Mouse (Mus musculus): ENCODE results near the gene Tmem270.
"Not testable (repeated sequence)": the region's sequence is repeated elsewhere in the genome, so short reads cannot be mapped to it uniquely, and the experiment has no call there.

The Tmem270 gene

GRCm38 (mm10) chr5:134906633-134907032, at the start of gene Tmem270:
Gene Tmem270 (minus strand): TSS chr5:134906733.
- DNase-seq (ENCODE audit: low read depth), result no peak

DNA sequence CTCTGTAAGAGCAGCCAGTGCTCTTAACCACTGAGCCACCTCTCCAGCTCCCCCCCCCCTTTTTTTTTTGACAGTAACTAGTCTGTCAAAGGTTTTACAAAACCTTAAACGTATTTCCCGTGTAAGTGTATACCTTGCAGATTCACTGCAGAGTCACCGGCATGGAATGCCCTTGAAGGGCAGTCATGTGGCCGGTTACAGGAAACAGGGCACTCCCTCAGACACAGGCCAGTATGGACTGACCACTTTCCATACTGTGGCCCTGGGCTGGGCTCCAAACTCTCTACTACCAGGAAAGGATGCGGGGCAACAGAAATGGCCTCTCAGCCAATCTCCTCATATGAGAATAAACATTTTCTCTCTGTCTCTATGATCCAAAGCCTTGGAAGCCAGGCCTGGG, 49.0 kb upstream of the Tmem270 start:
- no peak for DNase-seq (ENCODE audit: low read depth)

- no peak for DNase-seq (ENCODE audit: low read depth)
Measured at GRCm38 (mm10) chr5:134951053-134951884, 44.7 kb upstream of the Tmem270 start.

DNA sequence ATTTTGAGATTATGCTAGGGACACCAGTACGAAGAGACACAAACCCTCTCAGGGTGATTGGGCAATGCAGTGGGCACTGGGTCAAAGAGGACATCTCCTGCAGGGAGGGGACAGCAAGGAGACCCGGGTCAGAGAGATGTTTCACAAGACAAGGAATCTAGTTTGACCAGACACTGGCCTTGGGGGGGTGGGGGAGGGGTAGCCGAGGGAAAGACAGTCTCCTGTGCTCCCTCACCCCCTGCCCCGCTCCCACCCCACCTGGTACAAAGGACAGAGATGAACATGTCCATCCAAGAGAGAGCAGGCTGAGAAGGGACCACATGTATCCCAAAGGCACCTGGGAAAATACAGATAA, 41.5 kb upstream of the Tmem270 start:
- no peak for DNase-seq (ENCODE audit: low read depth)

DNA sequence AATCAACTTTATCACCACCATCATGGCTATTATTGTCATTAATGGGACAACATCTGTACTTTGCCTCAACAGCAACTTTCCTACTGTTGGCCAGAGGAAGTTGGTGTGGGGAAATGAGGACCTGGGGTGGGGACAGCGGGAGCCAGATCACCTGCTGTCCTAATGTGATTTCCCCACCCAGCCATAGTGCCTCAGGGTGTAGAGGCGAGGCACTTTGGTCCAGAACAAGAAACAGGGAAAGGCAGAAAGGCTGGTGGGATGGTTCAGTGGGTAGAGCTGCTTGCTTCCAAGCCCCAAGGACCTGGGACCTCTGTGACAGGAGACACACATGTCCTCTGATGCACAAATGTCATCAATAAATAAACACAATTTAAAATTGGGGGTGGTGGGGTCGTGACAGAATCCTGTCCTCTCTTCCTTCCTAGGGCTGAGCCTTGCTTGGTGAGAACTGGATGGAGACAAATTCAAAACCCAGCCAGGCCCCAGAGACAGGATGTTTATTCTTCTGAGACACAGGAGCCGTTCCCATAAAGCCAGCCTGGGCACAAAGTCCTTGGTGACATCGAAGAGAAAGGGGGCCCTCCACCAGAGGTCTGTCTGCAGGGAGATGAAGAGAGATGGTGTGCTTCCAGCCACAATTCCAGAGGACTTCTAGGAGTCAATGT, 41.0 kb upstream of the Tmem270 start:
- no peak for DNase-seq (ENCODE audit: low read depth)

- no peak for DNase-seq (ENCODE audit: low read depth)
Measured at GRCm38 (mm10) chr5:134946857-134947255, 40.3 kb upstream of the Tmem270 start, which contains the start of gene Cldn4. Gene Cldn4 (minus strand): TSS chr5:134946934.

- no peak for DNase-seq (ENCODE audit: low read depth)
Measured at GRCm38 (mm10) chr5:134946063-134946856, 39.7 kb upstream of the Tmem270 start.

DNA sequence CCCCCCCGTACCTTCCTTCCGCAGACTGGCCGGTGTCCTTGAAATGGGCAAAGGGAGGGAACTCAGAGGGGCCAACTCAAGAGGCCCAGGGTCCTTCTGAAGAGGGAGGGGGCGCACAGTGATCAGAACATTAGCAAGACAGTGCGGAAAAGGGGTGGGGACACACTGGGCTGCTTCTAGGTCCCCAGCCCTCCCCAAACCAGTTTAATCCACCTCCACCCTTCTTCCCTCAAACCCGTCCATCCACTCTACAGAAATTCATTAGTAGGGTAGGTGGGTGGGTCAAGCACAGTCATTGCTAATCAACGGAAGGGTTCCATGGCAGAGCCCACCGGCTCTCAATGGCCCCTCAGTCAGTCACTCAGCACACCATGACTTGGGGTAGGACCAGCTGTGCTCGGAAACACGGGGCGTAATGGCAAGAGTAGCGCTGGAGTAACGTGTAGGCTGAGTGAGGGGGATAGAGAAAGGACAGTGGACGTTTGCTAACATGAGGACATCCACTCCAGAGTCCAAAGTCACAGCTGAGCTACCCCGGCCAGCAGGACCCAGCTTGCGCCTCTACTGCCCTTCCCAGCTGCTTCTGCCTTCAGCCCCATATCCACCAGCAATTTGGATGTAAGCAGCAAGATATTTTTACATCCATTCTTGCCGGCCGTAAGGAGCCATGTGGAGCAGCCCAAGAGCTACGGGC, 38.9 kb upstream of the Tmem270 start:
- DNase-seq (ENCODE audit: low read depth), result no peak

DNA sequence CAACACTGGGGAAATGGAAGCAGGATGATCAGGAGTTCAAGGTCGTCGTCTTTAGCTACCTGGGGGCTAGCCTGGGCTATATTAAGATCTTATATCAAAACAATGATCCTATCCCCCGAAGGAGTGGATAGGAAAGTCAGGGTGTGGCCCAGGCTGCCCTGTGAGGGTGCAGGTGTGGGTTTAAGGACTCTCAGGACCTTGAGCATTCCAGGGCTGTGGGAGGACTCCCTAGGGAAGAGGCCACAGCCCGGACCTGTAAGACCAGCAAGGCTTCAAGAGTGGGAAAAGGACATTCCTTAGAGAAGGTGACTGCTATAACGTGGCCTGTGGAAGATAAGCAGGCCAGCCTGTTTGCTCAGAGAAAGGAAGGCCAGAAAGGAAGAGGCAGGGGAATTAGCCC, 37.6 kb upstream of the Tmem270 start:
- no peak for DNase-seq (ENCODE audit: low read depth)

DNA sequence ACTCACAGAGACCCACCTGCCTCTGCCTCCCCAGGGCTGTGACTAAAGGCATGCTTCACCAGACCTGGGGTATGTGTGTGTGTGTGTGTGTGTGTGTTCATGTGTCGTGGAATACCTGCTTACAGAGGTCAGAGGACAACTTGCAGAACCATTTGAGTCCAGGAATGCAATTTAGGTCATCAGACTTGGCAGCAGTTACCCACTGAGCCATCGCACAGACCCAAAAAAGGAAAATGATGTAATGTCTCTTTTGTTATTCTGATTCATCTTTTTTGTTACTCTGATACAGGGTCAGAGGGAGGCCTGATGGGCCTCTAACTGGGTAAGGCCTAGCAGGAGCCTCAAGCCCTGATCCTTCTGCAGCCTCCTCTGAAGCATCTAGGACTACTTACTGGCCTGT, 36.2 kb upstream of the Tmem270 start:
- DNase-seq (ENCODE audit: low read depth), result no peak

- DNase-seq (ENCODE audit: low read depth), result no peak
Measured at GRCm38 (mm10) chr5:134941472-134942209, 35.1 kb upstream of the Tmem270 start.

- DNase-seq (ENCODE audit: low read depth), result not testable (repeated sequence)
Measured at GRCm38 (mm10) chr5:134939554-134939953, 33.0 kb upstream of the Tmem270 start.

DNA sequence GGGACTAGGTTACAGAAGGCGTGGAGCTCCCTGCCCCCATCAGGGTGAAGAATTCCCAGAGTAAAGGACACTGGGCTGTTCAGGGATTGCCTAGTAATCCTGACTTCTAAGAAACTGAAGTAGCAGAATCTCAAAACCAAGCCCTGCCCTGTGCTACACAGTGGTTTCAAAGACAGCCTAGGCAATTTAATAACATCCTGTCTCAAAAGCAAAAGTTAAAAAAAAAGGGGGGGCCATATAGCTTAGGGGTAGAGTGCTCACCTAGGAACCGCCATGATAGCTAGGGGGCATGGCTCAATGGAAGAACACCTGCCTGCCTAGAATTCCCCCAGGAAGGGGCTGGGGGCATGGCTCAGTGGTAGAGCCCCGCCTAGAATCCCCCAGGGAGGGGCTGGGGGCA, 32.5 kb upstream of the Tmem270 start:
- DNase-seq (ENCODE audit: low read depth), result no peak

DNA sequence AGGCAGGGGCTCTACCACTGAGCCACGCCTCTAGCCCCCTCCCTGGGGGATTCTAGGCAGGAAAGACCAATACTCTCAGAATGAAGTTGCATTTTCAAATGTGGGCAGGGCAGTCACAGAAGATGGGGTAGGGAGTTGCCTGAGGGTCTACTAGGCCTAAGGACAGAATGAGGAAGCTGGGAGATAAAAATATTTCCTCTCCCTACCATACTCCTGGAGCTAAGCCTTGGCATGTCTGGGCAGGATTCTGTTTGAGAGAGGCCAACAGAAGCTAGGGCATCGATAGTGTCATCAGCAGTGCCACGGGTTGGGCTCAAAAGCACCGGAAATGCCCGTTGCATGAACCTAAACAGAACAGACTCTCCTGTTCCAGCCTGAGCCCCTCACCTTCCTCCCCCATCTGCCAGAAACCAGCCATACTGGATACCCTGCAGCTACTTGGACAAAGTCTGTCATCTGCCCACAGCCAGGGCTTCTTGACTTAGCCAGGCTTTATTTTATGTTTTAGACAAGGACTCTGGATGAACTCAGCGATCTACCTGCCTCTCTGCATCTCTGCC, 30.2 kb upstream of the Tmem270 start:
- no peak for DNase-seq (ENCODE audit: low read depth)

- no peak for DNase-seq (ENCODE audit: low read depth)
Measured at GRCm38 (mm10) chr5:134936051-134936450, 29.5 kb upstream of the Tmem270 start.

DNA sequence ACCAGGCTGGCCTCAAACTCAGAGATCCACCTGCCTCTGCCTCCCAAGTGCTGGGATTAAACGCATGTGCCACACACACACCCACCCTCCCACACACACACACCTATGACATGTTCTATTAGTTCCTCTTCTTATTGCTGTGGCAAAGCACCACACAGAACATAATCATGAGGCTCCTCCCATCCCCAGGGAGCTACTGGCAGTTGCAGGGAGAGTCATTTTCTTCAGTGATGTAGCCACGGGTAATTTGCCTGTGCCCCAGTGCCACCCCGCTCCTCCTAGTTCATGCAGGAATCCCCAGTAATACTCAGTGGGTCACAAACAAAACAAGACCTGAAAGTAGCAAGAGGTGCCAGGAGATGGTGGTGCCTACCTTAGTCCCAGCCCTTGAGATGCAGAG, 28.1 kb upstream of the Tmem270 start:
- DNase-seq (ENCODE audit: low read depth), result no peak

GRCm38 (mm10) chr5:134933686-134934085, 27.2 kb upstream of the Tmem270 start:
- DNase-seq (ENCODE audit: low read depth), result not testable (repeated sequence)

DNA sequence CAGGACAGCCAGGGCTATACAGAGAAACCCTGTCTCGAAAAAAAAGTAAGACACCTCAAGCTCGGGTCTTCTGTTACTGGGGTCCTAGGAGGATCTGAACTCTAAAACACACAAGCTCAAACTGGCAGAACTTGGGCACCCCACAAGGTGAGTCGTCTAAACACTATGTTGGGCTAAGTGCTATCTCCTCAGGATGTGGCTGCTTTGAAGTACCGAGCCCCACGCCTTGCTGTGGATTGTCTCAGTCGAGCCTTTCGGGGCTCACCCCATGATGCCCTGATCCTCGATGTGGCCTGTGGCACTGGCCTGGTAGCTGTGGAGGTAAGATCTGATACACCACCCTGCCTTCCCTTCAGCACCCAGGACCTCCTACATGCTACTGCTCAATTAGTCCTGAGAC, 26.7 kb upstream of the Tmem270 start:
- no peak for DNase-seq (ENCODE audit: low read depth)

DNA sequence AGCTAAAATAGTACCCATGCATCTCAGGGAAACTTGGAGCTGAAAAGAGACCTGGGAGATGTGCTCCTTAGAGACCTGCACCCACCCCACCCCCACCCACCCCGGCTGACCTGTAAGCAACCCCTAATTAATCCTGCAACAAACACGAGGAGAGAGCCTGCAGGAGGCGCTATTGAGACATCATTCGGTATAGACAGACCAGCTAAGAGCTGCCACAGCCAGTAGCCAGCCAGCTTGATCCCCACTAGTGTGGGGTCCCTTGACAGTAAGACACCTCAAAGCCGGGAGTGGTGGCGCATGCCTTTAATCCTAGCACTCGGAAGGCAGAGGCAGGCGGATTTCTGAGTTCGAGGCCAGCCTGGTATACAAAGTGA, 26.4 kb upstream of the Tmem270 start:
- no peak for DNase-seq (ENCODE audit: low read depth)

DNA sequence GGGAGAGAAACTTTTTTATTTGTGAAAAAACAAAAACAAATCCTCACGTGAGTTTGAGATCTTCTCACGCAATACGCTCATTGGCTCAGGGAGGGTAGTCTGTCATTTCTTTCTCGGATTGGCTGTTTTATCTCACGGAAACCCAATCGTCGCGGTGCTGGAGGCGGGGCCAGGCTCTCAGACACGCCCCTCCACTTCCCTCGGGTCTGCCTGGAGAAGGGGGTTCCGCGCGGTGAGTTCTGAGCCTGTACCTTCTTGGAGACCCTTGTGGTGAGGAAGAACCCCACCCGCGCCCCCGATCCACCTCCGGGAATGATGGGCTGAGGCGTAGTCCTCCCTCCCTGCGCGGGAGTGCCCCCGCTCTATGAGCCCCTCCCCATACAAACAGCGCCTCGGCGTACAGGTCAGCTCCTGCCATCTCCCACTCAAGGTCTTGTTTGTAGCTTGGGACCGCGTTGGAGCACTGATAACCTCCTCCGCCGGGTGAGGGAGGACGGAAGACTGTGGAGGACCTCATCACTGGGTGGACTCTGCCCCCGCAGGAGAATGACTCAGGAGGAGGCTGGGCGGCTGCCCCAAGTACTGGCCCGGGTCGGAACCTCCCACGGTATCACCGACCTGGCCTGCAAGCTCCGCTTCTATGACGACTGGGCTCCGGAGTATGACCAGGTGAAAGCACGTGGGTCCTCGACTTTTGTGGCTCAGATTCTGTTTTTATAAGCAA, 25.8 kb upstream of the Tmem270 start, which contains the start of gene Mettl27:
TSS of gene Mettl27 (plus strand) at position 190 of the 724 bp plus-strand sequence.
- peak; percentile 88 for DNase-seq (ENCODE audit: low read depth)

Measured in c-Kit-positive CD71-positive TER-119-negative erythroid progenitor cells, embryonic 14.5 days (primary cell).